Mouse (Mus musculus): ENCODE results near the gene Commd8. TPM values are rescaled to one million over a fixed set of nuclear protein-coding genes. Genes with fewer than 3 reads are reported as not detected.

Gene Commd8
- polyA plus RNA-seq, 1 experiment from 2014 or later = 109 TPM

DNA sequence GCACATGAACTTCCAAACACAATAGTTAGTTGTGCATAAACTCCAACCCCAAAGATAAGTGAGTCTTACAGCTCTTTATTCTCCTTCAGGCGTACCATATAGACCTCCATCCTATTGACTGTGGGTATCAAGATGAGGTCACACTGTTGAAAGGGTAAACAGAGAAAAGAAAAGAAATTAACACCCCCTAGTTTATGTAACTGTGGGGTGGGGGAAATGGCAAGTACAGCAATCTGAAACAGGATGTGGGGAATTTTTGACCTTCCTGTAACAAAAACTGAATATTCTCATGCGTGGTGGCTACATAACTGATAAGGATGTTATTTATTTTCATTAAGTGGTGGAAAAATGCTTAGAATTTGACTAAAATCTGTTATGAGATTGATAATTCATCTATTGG lies 36.5 kb upstream of the Commd8 start:
- no peak overlapping the region for H3K27ac ChIP-seq (ENCODE audit: low read length)
- peaks cover 16% of the 10 kb centered on the region; the same call in 1 of the 2 replicates for H3K4me1 ChIP-seq (ENCODE audit: insufficient read depth, low read depth, low read length)
- no peaks in the 10 kb centered on the region for H3K27me3 ChIP-seq (replicated peaks; ENCODE audit: insufficient read depth, low read length)
- H3K9ac ChIP-seq (replicated peaks; ENCODE audit: low read depth) = no peak overlapping the region
- H3K36me3 ChIP-seq (ENCODE audit: insufficient read depth, low read length) = no peaks in the 10 kb centered on the region
- WGBS = 63% methylated on average over 2 of the region's 2 CpGs
- DNase-seq (ENCODE audit: low spot score) (no peak), ATAC-seq (no peak)
- no peaks in the 10 kb centered on the region for H3K9me3 ChIP-seq (ENCODE audit: low read length)
- 0 out of 2 replicates have a peak overlapping the region, but pooled peaks have one; percentile 69 for H3K4me3 ChIP-seq (ENCODE audit: low read depth, low read length)
- no peak for TF ChIP-seq EP300 (IDR thresholded peaks at IDR 0.05)
- TF ChIP-seq CTCF (IDR thresholded peaks at IDR 0.05) = no peak
- H3K4me2 ChIP-seq (replicated peaks; ENCODE audit: low read depth, low read length) = peak overlapping the region; percentile 83

DNA sequence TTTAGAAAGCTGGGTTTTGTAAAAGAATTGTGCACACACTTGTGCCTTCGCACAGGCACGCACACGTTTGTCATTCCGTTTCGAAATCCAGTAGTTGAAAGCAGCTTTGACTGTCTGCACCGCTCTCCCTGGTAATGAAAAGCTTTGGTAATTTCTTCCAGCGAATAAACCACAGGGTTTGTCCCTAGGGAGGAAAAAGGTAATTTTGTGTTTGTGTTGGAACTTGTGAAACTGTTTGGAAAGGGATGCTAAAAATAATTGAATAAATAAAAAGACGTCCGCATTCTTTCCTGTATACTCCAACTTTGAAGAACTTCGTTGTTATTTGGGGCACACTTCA lies 35.7 kb upstream of the Commd8 start:
- H3K36me3 ChIP-seq (ENCODE audit: insufficient read depth, low read length) = no peaks in the 10 kb centered on the region
- DNase-seq (ENCODE audit: low spot score) (peak; percentile 54), ATAC-seq (peak; percentile 13; the same call in 1 of the 2 replicates)
- TF ChIP-seq CTCF (IDR thresholded peaks at IDR 0.05) (no peak), EP300 (IDR thresholded peaks at IDR 0.05) (no peak)
- peaks cover 16% of the 10 kb centered on the region; the same call in 1 of the 2 replicates for H3K4me1 ChIP-seq (ENCODE audit: insufficient read depth, low read depth, low read length)
- WGBS = 2% methylated on average over 10 of the region's 10 CpGs
- no peaks in the 10 kb centered on the region for H3K27me3 ChIP-seq (replicated peaks; ENCODE audit: insufficient read depth, low read length)
- H3K9me3 ChIP-seq (ENCODE audit: low read length) = no peaks in the 10 kb centered on the region
- H3K4me2 ChIP-seq (replicated peaks; ENCODE audit: low read depth, low read length) = peak overlapping the region; percentile 83
- H3K4me3 ChIP-seq (ENCODE audit: low read depth, low read length) = peak overlapping the region; percentile 69
- peak overlapping the region; percentile 27 for H3K9ac ChIP-seq (replicated peaks; ENCODE audit: low read depth)
- H3K27ac ChIP-seq (ENCODE audit: low read length) = peak overlapping the region; percentile 75

DNA sequence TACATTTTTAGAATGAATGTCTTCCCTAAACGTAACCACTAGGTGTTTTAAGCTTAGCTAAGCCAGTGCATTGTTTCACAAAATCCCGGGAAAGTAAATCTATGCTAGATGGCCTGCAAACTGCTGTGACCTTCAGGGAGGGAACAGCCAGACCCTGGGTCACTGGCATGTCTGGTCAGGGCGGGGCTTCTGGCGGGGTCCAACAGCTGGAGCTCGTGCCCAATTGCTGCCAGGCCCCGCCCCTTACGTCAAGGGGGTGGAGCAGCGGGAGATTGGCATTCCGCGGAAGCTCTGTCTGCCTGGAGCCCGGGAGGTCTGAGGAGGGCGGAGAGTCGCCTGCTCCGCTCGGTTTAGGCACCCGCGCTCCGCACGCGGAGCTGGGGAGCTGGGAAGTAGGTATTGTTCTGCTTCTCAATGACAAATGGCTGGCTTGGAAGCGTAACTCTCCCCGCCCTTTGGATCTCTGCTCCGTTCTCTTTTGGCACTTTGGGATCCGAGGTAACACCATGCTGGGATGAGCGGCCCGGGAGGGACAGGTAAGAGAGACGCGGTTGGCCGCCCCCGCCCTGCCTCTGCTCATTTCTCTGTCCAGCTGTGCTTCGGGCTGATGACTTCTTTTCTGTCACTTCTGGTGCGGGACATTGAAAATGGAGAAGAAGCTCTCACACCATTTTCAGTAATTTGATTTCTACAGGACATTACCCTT lies 35.2 kb upstream of the Commd8 start:
- H3K4me2 ChIP-seq (replicated peaks; ENCODE audit: low read depth, low read length) = peak overlapping the region; percentile 83
- ATAC-seq (peak; percentile 98), DNase-seq (ENCODE audit: low spot score) (peak; percentile 96)
- H3K4me1 ChIP-seq (ENCODE audit: insufficient read depth, low read depth, low read length) = peaks cover 13% of the 10 kb centered on the region; the same call in 1 of the 2 replicates
- H3K4me3 ChIP-seq (ENCODE audit: low read depth, low read length) = peak overlapping the region; percentile 69
- H3K27ac ChIP-seq (ENCODE audit: low read length) = peak overlapping the region; percentile 75
- TF ChIP-seq CTCF (IDR thresholded peaks at IDR 0.05) = peak; percentile 31
- no peak; the same call in 1 of the 2 replicates for TF ChIP-seq EP300 (IDR thresholded peaks at IDR 0.05)
- peak overlapping the region; percentile 27 for H3K9ac ChIP-seq (replicated peaks; ENCODE audit: low read depth)
- under 1% methylated on average over 32 of the region's 32 CpGs for WGBS
- no peaks in the 10 kb centered on the region for H3K9me3 ChIP-seq (ENCODE audit: low read length)
- H3K36me3 ChIP-seq (ENCODE audit: insufficient read depth, low read length) = no peaks in the 10 kb centered on the region
- no peaks in the 10 kb centered on the region for H3K27me3 ChIP-seq (replicated peaks; ENCODE audit: insufficient read depth, low read length)

DNA sequence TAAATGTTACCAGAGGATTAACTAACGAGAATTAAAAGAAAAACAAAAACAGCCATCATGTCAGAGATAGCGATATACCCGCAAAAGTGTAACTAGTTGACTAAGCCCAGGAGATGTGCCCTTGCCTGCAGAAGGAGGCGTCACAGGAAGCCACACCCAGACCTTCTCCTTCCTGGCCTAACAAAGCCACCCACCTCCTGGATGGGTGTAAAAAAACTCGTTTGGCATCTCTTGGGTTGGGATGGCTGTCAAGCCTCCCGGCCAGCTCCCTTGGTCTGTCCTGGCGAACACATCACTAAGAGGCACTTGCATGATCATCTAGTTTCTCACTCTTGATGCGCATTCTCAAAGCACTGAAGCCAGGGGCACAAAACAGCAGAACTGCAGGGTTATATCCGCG lies 34.0 kb upstream of the Commd8 start:
- TF ChIP-seq EP300 (IDR thresholded peaks at IDR 0.05) (peak; percentile 52; the same call in 1 of the 2 replicates), CTCF (IDR thresholded peaks at IDR 0.05) (no peak)
- peak; percentile 50 for DNase-seq (ENCODE audit: low spot score)
- Histone ChIP-seq H3K4me1 (ENCODE audit: insufficient read depth, low read depth, low read length) (peaks cover 12% of the 10 kb centered on the region; the same call in 1 of the 2 replicates), H3K36me3 (ENCODE audit: insufficient read depth, low read length) (no peaks in the 10 kb centered on the region), H3K9ac (replicated peaks; ENCODE audit: low read depth) (no peak overlapping the region), H3K27me3 (replicated peaks; ENCODE audit: insufficient read depth, low read length) (no peaks in the 10 kb centered on the region), H3K4me3 (ENCODE audit: low read depth, low read length) (no peak overlapping the region), H3K4me2 (replicated peaks; ENCODE audit: low read depth, low read length) (no peak overlapping the region; the same call in 1 of the 2 replicates), H3K27ac (ENCODE audit: low read length) (peak overlapping the region; percentile 75), H3K9me3 (ENCODE audit: low read length) (no peaks in the 10 kb centered on the region)
- ATAC-seq = peak; percentile 25; the same call in 1 of the 2 replicates
- 51% methylated on average over 10 of the region's 10 CpGs for WGBS

DNA sequence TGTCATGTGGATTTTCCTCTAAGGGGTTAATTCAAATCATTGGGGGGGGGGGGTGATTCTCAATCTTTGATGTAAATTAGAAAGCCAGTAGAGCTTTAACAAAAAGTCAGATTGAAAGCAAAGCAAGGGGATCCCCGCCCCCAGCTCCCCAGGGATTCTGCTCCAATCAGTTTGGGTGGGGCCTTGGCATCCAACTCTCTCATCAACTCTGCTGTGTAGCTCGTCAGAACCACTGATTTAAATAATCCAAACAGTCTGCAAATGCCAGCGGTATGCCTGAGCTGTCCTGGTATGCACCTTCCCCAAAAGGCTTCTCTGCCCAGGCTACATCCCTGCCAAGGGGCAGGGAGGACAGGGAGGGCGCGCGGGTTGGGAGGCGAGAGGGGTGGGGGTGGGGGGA lies 33.6 kb upstream of the Commd8 start:
- WGBS = 47% methylated on average over 7 of the region's 7 CpGs
- no peaks in the 10 kb centered on the region for H3K36me3 ChIP-seq (ENCODE audit: insufficient read depth, low read length)
- H3K27ac ChIP-seq (ENCODE audit: low read length) = peak overlapping the region; percentile 48
- no peak for ATAC-seq
- H3K4me2 ChIP-seq (replicated peaks; ENCODE audit: low read depth, low read length) = no peak overlapping the region; the same call in 1 of the 2 replicates
- H3K4me1 ChIP-seq (ENCODE audit: insufficient read depth, low read depth, low read length) = peaks cover 12% of the 10 kb centered on the region; the same call in 1 of the 2 replicates
- DNase-seq (ENCODE audit: low spot score) = peak; percentile 44
- no peak overlapping the region for H3K9ac ChIP-seq (replicated peaks; ENCODE audit: low read depth)
- no peaks in the 10 kb centered on the region for H3K9me3 ChIP-seq (ENCODE audit: low read length)
- no peak overlapping the region for H3K4me3 ChIP-seq (ENCODE audit: low read depth, low read length)
- no peaks in the 10 kb centered on the region for H3K27me3 ChIP-seq (replicated peaks; ENCODE audit: insufficient read depth, low read length)
- TF ChIP-seq CTCF (IDR thresholded peaks at IDR 0.05) = no peak
- no peak for TF ChIP-seq EP300 (IDR thresholded peaks at IDR 0.05)

DNA sequence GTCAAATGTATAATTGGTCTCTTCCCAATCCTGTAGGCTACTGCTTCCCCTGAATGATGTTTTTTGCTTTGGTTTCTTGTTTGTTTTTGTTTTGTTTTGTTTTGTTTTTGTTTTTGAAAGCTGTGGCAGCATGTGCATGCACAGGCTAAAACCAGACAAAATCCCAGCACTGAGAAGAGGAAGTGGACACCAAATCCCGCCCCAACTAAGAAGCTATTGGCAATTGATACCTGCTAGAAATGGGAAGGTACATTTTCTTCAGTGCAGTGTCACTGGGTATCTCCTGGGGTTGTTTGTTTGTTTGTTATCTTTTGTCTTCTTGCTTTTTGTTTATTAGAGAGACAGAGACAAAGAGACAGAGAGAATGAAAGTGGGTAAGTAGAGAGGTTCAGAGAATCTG lies 27.5 kb upstream of the Commd8 start:
- ATAC-seq (no peak), DNase-seq (ENCODE audit: low spot score) (no peak)
- Histone ChIP-seq H3K9me3 (ENCODE audit: low read length) (no peaks in the 10 kb centered on the region), H3K9ac (replicated peaks; ENCODE audit: low read depth) (no peak overlapping the region), H3K36me3 (ENCODE audit: insufficient read depth, low read length) (no peaks in the 10 kb centered on the region), H3K4me1 (ENCODE audit: insufficient read depth, low read depth, low read length) (no peaks in the 10 kb centered on the region), H3K4me3 (ENCODE audit: low read depth, low read length) (no peak overlapping the region), H3K27ac (ENCODE audit: low read length) (no peak overlapping the region), H3K4me2 (replicated peaks; ENCODE audit: low read depth, low read length) (no peak overlapping the region), H3K27me3 (replicated peaks; ENCODE audit: insufficient read depth, low read length) (no peaks in the 10 kb centered on the region)
- 79% methylated on average over 1 of the region's 1 CpGs for WGBS
- no peak for TF ChIP-seq EP300 (IDR thresholded peaks at IDR 0.05)
- no peak for TF ChIP-seq CTCF (IDR thresholded peaks at IDR 0.05)
